Mouse (Mus musculus): ENCODE results near the gene Nrl.

GRCm38 (mm10) chr14:55469821-55470220 lies 55.0 kb downstream of the Nrl start:
- TF ChIP-seq CTCF (conservative IDR thresholded peaks at IDR 0.05; ENCODE audit: low read length) (no peak), POU5F1 (IDR thresholded peaks at IDR 0.05; ENCODE audit: borderline replicate concordance, low read length) (no peak), NANOG (IDR thresholded peaks at IDR 0.05; ENCODE audit: borderline replicate concordance, low read length) (no peak)

Data from E14TG2a.4 (cell line).